Mouse (Mus musculus) R1 (cell line): ENCODE data around the gene Dok1.

ENCODE experiments used
- DNase-seq: peaks from one replicate; pipeline ENCODE4 v3.0.0-alpha.2; 2018; ENCODE audit warnings: low read depth, low spot score

Gene Dok1

DNA sequence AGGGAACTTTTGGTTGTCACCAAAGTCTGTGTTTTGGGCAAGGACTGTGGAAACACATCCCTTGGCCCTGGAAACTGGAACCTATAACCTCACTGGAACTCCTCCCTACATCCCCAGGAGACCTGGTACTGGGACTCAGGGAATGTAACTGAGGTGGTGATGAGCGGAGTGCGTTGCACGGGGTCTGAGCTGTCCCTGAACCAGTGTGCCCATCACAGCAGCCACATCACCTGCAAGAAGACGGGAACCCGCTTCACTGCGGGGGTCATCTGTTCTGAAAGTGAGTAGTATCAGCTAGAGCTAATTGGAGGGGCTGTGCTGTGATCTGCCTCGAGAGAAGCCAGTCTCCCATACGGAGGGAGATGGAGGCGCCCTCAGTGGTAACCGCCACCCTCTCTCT, 16.1 kb upstream of the Dok1 start:
- DNase-seq, result no peak

DNA sequence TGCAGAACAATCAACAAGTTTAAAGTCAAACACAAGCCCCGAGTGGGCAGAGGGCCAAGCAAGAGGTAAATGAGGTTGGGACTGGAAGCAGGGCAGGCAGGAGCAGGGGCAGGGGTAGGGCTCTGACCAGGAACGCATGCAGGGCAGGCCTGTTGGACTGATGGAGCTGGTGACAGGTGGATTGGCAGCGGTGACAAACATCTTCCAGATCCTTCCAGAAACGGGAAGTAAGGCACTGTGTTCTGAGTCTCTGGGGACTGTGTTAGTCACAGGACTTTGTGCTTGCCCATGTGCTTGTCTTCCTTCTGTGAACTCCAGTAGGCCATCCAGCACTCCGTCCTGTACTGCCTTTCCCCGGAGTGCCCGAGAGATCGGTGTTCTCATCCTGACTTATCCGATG, 11.5 kb upstream of the Dok1 start:
- DNase-seq, result no peak

DNA sequence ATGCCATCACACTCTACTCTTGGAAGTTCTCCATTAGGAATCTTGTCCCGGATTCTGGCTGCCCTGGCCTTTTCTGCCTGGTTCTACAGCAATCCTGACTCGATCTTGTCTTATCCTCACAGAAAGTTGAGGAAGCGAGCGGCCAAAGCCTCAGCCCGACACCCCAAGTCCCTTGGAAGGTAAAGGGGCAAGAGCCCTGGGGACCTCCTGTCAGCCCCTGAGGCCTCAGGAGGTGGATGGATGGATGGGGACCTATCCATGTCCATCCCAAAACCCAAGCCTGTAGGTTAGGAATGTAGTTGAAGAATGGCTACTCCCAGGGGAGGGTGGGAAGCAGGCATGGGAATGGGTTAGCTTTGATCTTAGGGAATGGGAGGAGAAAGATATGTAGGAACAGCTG, 10.7 kb upstream of the Dok1 start:
- DNase-seq, result no peak

DNA sequence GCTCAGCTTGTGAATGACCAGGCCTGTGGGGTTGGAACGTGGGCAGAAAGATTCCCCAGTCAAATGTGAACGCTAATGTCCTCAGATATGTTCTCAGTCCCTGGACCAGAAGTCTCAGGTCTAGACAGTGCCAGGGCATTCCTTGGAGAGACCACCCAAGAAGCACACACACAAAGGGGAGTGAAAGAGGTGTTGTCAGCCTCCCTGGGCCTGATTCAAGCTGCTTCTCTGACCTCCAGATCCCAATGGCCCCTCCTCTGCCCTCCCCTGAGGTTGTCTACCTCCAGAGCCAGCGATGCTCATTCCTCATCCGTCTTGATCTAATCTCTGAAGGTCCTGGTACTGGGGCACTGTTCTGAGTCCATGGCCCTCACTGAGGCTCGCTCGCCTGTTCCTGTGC, 10.3 kb upstream of the Dok1 start:
- no peak for DNase-seq

DNA sequence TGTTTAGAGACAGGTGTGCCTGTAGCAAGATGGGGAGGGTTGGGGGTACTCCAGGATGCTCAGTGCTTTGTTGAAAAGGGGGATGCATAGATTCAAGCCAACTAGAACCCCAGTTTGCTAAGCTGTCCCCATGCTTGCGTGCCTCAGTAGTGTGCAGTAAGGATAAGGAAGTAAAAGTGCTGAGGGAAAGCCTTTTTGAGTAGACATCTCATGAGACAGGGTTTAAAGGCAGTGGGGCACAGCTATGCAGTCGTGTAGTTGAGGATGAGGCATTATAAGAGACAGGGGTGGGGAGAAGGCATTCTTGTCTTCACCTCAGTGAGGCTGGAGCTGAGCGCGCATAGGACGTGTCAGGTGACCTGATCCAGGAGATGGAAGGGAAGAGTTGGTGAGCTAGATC, 7.3 kb upstream of the Dok1 start:
- DNase-seq, result no peak

DNA sequence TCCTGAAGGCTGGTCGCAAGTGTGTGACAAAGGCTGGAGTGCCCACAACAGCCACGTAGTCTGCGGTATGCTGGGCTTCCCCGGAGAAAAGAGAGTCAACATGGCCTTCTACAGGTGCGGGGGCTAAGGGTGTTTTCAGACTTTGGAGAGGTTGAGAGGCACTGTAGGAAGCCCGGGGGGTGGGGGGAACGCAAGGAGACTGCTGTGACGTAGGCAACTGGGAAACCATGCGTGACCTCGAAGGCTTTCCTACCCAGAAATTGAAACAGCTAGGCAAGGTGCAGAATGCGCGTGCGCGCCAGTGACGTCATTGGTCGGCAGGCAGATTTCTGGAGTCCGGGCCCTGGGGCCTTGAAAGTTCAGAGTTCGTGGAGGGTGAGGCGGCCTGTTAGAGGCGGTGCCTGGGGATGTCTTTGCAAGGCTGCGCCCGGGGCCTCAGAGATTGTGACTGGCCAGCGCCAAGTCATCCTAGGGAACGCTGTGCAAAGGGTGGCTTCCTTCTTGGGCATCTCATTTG, 5.3 kb upstream of the Dok1 start:
- peak; percentile 95 for DNase-seq

DNA sequence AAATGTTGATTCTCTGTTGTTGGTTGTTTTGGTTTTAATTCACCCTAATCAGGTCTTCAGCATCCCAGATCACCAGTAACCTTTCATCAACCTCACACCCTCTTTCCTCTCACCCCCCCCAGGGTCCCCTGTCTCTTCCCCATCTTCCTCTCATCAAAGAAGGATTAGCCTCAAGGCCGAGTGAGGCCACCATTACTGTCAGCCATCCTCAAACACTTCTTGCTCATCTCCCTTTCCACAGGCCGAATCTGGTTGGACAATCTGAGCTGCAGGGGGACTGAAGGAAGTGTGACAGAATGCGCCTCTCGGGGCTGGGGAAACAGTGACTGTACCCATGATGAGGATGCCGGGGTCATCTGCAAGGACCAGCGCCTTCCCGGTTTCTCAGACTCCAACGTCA, 3.9 kb upstream of the Dok1 start:
- DNase-seq, result no peak

DNA sequence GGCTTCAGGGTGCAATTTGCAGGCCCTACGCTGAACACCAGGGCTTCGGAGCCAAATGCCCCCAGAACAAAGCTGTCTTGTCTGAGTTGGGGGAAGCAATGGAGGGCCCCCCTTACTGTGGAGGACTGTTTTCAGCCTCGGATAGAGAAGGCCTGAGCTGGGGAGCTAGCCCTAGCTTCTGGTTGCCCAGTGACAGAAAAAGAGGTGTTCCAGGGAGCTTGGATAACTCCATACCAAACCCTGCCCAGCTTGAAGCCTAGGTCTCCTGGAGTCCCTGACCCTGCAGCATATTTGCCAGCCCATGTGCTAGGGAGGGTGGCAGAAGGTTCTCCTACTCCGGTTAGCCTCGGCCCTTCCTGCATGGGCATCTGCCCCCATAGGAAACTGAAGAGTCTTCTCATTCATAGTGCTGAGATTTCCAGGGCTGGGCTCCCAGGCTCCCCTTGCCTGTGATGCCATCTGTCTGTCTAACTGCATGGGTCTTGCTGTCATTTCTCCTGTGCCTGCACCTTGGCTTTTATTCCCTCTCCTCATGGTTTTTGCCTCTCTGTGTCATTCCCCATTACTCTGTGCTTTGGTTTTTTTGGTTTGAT, 1.3 kb upstream of the Dok1 start:
- no peak for DNase-seq

DNA sequence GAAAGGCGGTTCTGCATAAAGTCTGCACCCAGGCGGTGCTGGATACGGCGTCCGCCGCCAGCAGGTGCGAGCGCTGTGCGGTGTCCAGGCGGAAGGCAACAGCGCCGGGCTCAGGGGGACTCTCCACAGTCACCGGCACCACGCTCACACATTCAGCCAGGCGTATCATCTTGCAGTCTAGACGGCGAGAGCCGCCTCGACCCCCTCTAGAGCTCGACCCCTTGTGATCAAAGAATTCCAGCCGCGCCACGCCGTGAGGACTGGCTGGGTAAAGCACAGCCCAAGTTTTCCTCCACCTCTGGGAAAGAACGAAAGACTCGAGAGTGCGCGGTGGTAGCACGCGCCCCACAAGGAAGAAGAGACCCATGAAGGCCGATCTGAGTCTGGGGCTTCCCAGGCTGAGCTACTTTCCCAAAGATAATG, 491 bp downstream of the Dok1 start:
- peak; percentile 76 for DNase-seq

DNA sequence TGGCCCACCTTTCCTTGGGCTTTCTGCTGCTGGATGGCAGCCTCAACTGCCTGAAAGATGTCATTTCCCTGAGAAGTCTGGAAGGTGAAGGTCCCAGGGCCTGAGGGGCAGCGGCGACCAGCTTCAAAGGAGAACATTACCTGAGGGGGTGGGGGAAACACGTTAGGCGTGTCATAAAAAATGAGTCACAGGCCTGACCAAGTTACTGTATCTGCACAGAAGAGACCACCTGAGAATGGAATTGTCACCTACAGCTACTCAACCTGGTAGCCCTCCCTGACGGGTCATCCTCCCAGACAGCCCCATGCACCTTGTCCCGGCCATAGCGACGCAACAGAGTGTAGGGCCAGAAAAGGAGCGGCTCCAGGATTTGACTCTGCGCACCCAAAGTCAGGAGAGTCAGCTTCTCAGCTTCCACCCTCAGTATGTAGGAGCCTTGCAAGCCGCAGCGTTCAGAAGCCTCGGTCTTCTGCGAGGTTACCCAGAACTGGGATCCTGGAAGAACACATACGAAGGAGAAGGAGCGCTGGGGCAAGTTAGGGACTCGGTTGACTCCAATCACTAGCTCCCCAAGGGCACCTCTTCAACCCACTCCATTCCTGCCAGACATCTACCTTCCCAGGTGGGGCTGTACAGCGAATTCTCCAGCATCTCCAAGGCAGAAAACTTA, 1.2 kb downstream of the Dok1 start:
- DNase-seq, result no peak

DNA sequence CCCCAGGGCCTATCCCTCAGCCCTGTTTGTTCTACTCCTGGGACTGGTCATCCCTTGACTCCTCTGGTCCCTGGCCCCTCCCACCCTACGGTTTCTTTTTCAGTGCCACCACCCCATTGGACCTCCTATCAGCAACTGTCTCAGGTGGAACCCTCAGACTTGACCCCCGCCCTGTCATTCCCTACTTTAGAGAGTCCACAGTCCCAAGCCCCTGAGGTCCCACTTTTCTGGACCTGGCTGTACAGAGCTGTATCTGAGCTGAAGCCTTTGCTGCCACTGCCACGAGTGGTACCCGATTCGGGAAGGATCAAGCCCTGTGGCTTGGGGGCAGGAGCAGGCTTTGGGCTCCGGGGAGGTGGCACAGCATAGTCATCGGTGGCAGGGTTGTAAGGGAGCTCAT, 2.2 kb downstream of the Dok1 start:
- DNase-seq, result no peak

DNA sequence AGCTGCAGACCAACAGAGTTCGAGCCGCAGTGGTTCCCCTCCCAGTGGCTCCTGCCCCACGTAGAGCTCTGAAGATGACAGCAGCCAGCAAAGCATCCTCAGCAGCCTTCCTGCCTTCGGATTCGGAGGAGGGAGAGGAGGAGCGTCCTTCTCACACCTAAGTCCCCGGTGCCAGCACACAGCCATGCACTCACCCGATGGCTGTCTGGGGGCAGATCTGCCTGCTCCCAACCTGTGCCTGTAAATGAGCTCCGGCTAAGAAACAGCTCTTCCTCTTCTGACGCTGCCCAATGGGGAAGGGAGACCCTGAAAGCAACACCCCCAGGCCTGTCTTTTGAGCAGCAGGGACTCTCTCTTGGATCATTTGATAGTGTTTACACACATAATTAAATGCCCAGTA, 3.5 kb downstream of the Dok1 start:
- peak; percentile 22 for DNase-seq

DNA sequence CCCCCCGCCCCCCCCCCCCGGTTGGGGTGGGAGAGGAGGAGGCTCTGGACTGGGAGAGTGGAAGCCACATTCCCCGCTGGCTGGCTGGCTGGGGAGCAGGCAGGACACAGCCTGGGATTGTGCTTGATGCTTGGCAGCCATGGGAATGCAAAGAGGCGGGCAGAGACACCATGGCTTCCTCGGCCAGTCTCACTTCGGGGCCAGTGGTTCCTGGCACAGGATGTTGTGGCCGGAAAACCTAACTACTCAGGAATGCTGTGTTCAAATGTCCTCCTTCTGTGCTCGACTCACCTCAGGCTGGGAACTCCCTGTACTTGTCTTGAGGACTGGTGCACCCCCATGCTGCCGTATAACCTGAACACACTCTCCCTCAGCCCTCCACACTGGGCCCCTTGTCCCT, 5.6 kb downstream of the Dok1 start:
- no peak for DNase-seq

DNA sequence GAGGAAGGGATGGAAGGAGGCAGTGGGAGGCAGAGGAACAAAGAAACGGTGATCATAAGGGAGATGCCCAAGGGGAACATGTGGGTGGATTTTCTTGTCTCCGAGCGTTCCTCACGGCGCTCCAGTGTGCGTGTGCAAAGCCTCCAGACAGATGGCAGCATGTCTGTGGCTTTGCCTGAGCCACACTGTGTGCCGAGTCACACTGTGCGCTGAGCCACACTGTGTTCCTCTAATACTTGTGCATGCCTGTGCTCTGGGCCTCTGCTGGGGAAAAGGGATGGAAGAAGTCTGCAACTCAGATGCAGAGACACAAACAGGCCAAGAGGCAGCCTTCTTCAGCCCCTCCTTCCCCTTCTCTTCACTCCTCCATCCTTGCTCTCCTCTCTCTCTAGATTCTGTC, 6.0 kb downstream of the Dok1 start:
- no peak for DNase-seq

DNA sequence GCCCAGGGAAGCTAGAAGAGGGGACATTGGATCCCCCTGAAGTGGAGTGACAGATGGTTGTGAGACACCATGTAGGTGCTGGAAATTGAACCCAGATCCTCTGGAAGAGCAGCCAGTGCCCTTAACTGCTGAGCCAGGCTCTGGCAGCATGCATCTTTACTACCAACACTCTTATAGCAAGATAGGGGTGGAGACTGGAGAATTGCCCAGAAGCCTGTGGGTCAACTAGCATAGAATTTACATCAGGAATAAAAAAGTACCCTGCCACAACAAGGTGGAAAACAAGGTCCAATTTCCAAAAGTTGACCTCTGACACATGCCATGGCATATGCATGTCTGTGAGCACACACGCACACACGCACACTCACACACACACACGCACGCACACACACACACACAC, 8.1 kb downstream of the Dok1 start:
- no peak for DNase-seq

DNA sequence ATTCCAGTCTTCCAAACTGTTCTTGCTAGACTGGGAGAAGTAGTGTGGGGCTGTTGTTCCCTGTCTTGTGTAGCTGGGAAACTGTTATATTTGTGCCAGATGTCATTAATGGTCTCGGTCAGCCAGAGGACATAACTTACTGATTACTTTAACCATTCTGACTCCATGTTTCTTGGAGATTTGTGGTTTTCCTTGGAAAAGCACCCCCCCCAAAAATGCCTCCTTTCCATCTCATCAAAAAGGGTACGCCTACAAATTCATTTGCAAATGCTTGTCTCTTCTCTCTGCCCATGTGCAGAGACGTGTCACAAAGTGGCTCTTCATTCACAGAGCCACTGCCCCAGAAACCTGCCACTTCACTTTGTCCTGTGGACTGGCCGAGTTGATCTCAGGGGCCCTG, 8.8 kb downstream of the Dok1 start:
- no peak for DNase-seq

DNA sequence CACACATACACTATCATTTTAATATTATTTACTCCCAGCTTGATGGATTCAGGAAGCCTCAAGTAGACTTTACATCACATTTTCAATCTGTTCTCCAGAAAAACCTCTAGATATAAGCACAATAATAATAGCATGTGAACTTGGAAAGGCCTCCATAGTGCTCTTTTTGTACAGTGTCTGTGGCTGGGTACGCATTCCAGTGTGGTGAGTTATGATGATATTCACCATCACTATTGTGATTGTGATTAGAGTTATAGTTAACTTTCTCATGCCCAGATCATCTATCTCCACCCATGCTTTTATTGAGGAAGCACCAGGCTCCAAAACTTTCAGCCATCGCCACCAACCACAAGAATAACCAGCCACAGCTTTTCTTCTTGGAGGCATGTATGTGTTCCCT, 9.5 kb downstream of the Dok1 start:
- no peak for DNase-seq

DNA sequence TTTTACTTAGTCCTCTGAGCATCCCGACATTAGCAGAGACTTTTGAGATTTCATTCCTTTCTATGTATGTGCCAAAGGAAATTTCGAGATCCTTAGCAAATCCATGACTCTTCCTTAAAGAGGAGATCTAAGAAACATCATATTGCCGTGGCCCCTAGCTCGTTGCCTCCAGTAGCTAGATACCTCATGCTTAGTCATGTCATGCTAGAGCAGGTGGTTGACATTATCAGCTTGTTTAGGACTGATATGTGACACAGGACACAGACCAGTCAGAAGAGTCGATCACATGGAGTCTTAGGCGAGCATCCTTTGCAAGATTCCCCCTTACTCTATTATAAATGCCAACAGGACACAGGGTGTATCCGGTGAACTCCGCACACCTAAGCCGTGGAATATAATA, 10.3 kb downstream of the Dok1 start:
- DNase-seq, result no peak

DNA sequence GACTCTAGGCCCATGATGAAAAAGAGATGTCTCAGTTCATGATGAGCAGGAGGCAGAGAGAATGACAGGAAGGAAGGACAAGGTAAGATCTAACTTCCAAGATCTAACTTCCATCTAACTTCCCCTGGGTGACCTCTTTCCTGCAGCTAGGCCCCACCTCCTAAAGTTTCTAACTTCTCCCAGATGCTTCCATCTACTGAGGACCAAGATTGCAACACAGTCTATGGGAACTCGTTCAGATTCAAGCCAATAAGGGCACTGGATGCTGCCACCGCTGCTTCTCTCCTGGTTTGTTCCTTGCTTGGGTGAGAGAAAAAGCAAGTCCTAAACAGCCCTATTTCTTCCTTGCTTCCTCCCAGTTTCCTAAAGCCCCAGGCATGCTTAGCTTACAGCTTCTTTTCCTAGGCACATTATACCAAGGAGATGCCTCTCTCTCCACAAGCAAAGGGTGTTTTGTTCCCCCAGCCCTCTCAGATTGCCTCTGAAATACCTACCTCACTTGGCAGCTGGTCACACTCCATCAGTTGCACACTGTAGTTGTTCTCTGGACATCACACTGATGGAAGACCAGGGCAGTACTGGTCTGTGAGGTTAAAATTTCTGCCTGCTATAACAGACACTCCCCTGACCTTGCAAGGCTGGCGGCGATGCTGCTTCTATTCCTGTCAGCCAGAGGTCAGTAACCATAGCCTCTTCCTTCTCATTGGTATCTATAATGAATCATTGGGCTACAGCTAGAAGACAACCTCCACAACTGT, 12.3 kb downstream of the Dok1 start:
- DNase-seq, result no peak

DNA sequence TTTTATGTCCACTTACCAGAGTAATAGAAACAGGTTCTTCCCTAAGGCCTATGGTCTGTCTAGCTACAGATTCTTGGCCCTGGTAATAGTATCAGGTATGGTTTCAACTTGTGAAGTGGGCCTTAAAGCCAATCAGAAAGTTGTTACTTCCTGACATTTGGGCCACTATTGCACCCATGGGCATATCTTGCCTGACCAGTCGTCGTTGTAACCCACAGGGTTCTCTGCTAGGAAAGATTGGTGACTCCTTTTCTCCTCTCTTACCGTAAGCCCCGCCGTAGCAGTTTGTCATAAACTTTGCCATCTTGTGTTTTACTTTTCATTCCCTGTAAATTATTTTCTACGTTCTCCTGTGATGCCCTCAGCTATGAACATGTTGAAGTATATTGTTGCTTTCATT, 13.2 kb downstream of the Dok1 start:
- no peak for DNase-seq

DNA sequence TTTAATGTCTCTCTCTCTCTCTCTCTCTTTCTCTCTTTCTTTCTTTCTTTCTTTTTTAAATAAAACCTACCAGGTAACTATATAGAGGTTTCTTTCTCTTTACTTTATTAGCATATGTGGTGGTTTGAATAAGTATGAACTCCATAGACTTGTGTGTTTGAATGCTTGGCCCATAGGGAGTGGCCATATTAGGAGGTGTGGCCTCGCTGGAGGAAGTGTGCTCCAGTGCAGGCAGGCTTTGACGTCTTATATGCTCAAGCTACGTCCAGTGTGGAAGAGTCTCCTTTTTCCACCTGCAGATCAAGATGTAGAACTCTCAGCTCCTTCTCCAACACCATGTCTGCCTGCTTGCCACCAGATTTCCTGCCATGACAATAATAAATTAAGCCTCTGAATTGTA, 14.2 kb downstream of the Dok1 start:
- no peak for DNase-seq

DNA sequence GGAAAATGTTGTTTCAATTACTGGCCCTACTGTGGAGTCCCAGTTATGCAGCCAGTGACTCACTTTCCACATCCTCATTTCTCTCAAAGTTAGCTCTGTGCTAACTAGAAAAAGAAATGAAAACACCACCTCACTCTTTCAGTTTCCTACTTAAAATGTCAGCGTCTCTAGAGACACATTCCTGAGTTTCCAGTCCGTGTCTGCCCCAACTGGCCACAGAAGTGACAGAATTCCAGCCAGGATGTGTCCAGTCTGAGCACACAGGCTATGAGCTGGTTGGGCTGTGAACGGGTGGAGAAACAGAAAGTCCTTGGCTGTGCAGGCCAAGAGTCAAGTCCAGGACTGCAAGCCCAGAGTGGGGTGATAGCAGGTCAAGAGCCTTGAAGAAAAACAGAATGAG, 16.1 kb downstream of the Dok1 start:
- no peak for DNase-seq

DNA sequence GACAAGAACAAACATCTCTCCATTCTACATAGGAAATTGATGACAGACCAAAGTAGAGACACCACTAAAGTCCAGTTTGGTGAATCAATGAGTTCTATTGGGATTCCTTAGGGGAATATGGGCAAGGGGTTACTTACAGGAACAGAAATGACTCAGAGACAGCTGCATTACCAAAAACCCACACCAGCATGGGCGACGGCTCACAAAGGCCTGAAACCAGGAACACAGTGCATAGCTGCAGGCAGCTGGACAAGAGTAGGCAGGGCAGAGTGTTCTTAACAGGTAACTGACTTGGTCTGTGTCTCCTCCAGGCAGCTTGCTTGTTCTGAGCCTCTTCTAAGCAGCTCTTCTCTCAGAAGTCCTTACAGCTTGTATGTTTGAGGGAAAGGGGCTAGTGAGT, 17.5 kb downstream of the Dok1 start:
- DNase-seq, result no peak
